Mouse (Mus musculus): ENCODE results near the gene 4933430I17Rik. TPM values are rescaled to one million over a fixed set of nuclear protein-coding genes. Genes with fewer than 3 reads are reported as not detected.

Gene 4933430I17Rik
- total and polyA plus RNA-seq, 3 experiments, result not detected

DNA sequence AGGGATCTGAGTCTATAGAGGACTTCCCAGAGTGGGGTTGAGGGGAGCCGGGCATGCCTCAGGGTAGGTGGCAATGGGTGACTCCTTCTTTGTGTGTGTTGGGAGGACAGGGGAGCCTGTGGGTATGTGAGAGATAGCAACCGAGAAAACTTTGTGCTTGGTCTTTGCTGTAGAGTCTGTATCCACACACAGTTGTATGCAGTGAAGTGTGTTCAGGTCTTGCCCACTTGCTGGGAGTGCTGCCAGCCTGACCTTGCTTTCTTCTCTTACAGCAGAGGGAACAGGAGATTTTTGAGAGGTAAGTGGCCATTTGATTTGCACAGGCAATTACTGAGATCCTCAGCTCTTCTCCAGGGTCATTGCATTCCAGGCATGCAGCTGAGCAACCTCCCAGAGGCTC lies 37.3 kb upstream of the 4933430I17Rik start:
- Histone ChIP-seq H3K27me3 (ENCODE audit: control insufficient read depth, insufficient read depth, low read length) (no peaks in the 10 kb centered on the region), H3K4me1 (ENCODE audit: control insufficient read depth, insufficient read depth, low read length) (no peaks in the 10 kb centered on the region), H3K9ac (ENCODE audit: low read depth, low read length) (no peak overlapping the region), H3K4me3 (no peak overlapping the region), H3K79me2 (replicated peaks; ENCODE audit: control insufficient read depth, insufficient read depth, low read length) (no peaks in the 10 kb centered on the region), H3K36me3 (ENCODE audit: control insufficient read depth, insufficient read depth, low read length) (no peaks in the 10 kb centered on the region), H3K27ac (no peak overlapping the region)
- no peak for DNase-seq
- no peak for TF ChIP-seq EP300 (IDR thresholded peaks at IDR 0.05; ENCODE audit: insufficient read depth, low read depth, low read length)
- TF ChIP-seq POLR2A (IDR thresholded peaks at IDR 0.05; ENCODE audit: insufficient read depth, low read depth, low read length), result no peak
- no peak for TF ChIP-seq CTCF (IDR thresholded peaks at IDR 0.05)
- WGBS, result 85% methylated on average over 2 of the region's 2 CpGs
- intact Hi-C loops (cut with DNase I), result no loop called here

- intact Hi-C loops (cut with DNase I), result no loop called here
- TF ChIP-seq EP300 (IDR thresholded peaks at IDR 0.05; ENCODE audit: insufficient read depth, low read depth, low read length), result no peak
- no peak for TF ChIP-seq POLR2A (IDR thresholded peaks at IDR 0.05; ENCODE audit: insufficient read depth, low read depth, low read length)
- TF ChIP-seq CTCF (IDR thresholded peaks at IDR 0.05), result no peak
- Histone ChIP-seq H3K4me1 (ENCODE audit: control insufficient read depth, insufficient read depth, low read length) (peaks cover 6% of the 10 kb centered on the region; the same call in 1 of the 2 replicates), H3K4me3 (no peak overlapping the region), H3K79me2 (replicated peaks; ENCODE audit: control insufficient read depth, insufficient read depth, low read length) (no peaks in the 10 kb centered on the region), H3K27ac (no peak overlapping the region), H3K36me3 (ENCODE audit: control insufficient read depth, insufficient read depth, low read length) (no peaks in the 10 kb centered on the region), H3K27me3 (ENCODE audit: control insufficient read depth, insufficient read depth, low read length) (no peaks in the 10 kb centered on the region), H3K9ac (ENCODE audit: low read depth, low read length) (no peak overlapping the region)
- 66% methylated on average over 2 of the region's 2 CpGs for WGBS
- DNase-seq, result no peak
Measured at GRCm38 (mm10) chr4:62492682-62493081, 32.5 kb upstream of the 4933430I17Rik start.

DNA sequence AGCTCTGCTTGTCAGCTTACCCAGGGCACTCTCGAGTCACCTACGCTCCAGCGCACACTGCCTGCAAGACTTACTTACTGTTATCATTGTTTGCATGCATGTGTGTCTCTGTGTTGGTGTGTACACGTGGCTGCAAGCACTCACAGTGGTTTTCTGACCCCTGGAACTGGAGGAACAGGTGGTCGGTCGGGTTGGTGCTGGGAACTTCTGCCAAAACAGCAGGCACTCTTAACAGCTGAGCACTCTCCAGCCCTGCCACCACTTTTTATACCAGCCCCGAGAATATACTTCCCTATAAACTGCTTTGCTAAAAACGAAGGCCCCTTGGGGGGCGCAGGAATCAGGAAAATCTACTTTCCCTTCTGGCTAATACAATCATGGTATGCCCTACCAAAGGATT lies 30.9 kb upstream of the 4933430I17Rik start:
- intact Hi-C loops (cut with DNase I), result no loop called here
- peak in 1 of 2 experiments; percentile 12 for DNase-seq
- no peak overlapping the region for H3K27ac ChIP-seq
- no peak overlapping the region for H3K4me3 ChIP-seq
- no peaks in the 10 kb centered on the region for H3K79me2 ChIP-seq (replicated peaks; ENCODE audit: control insufficient read depth, insufficient read depth, low read length)
- no peak overlapping the region for H3K9ac ChIP-seq (ENCODE audit: low read depth, low read length)
- no peaks in the 10 kb centered on the region for H3K27me3 ChIP-seq (ENCODE audit: control insufficient read depth, insufficient read depth, low read length)
- 55% methylated on average over 9 of the region's 9 CpGs for WGBS
- no peaks in the 10 kb centered on the region for H3K36me3 ChIP-seq (ENCODE audit: control insufficient read depth, insufficient read depth, low read length)
- peaks cover 6% of the 10 kb centered on the region; the same call in 1 of the 2 replicates for H3K4me1 ChIP-seq (ENCODE audit: control insufficient read depth, insufficient read depth, low read length)
- TF ChIP-seq POLR2A (IDR thresholded peaks at IDR 0.05; ENCODE audit: insufficient read depth, low read depth, low read length), result no peak
- TF ChIP-seq CTCF (IDR thresholded peaks at IDR 0.05), result no peak
- TF ChIP-seq EP300 (IDR thresholded peaks at IDR 0.05; ENCODE audit: insufficient read depth, low read depth, low read length), result no peak

DNA sequence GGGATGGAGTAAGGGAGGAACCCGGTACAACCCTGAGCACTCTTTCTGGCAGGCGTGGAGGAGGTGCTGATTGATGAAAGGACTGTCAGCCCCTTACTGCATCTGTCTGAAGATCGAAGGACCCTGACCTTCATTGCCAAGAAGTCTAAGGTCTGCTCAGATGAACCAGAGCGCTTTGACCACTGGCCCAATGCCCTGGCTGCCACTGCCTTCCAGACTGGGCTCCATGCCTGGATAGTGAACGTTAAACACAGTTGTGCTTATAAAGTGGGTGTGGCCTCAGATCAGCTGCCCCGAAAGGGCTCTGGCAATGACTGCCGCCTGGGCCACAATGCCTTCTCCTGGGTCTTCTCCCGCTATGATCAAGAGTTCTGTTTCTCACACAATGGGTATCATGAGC lies 29.2 kb upstream of the 4933430I17Rik start:
- 43% methylated on average over 8 of the region's 8 CpGs for WGBS
- Histone ChIP-seq H3K36me3 (ENCODE audit: control insufficient read depth, insufficient read depth, low read length) (no peaks in the 10 kb centered on the region), H3K79me2 (replicated peaks; ENCODE audit: control insufficient read depth, insufficient read depth, low read length) (no peaks in the 10 kb centered on the region), H3K9ac (ENCODE audit: low read depth, low read length) (no peak overlapping the region), H3K27ac (no peak overlapping the region), H3K27me3 (ENCODE audit: control insufficient read depth, insufficient read depth, low read length) (no peaks in the 10 kb centered on the region), H3K4me3 (no peak overlapping the region), H3K4me1 (ENCODE audit: control insufficient read depth, insufficient read depth, low read length) (peaks cover 6% of the 10 kb centered on the region; the same call in 1 of the 2 replicates)
- no peak for TF ChIP-seq EP300 (IDR thresholded peaks at IDR 0.05; ENCODE audit: insufficient read depth, low read depth, low read length)
- 0 out of 2 replicates have a peak, but pooled peaks have one; percentile 13 for TF ChIP-seq POLR2A (IDR thresholded peaks at IDR 0.05; ENCODE audit: insufficient read depth, low read depth, low read length)
- intact Hi-C loops (cut with DNase I), result no loop called here
- peak; percentile 55 to 68 for DNase-seq

DNA sequence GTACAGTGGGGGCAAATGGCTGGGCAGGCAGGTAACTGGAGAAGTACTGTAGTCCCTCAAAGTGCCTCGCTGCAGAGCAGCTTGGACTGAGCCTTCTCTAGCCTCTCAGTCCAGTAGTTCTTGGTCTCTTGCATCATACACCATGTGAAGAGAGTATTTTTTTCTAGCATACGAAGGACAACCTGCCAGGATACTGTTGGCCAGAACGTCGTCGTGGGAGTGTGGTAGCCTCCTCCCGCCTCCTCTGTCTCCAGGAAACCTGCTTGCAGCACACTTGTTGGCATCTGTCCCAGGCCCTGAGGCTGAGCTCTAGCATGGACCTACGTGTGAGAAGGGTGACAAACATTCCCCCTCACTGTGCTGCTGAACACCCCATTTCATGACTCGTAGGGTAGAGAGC lies 28.4 kb upstream of the 4933430I17Rik start:
- no peak overlapping the region for H3K4me3 ChIP-seq
- DNase-seq, result peak; percentile 45 to 63
- TF ChIP-seq POLR2A (IDR thresholded peaks at IDR 0.05; ENCODE audit: insufficient read depth, low read depth, low read length) (no peak), CTCF (IDR thresholded peaks at IDR 0.05) (no peak), EP300 (IDR thresholded peaks at IDR 0.05; ENCODE audit: insufficient read depth, low read depth, low read length) (no peak)
- no peaks in the 10 kb centered on the region for H3K27me3 ChIP-seq (ENCODE audit: control insufficient read depth, insufficient read depth, low read length)
- H3K27ac ChIP-seq, result no peak overlapping the region
- intact Hi-C loops (cut with DNase I), result no loop called here
- H3K4me1 ChIP-seq (ENCODE audit: control insufficient read depth, insufficient read depth, low read length), result peaks cover 6% of the 10 kb centered on the region; the same call in 1 of the 2 replicates
- H3K9ac ChIP-seq (ENCODE audit: low read depth, low read length), result no peak overlapping the region
- H3K36me3 ChIP-seq (ENCODE audit: control insufficient read depth, insufficient read depth, low read length), result no peaks in the 10 kb centered on the region
- WGBS, result 15% methylated on average over 8 of the region's 8 CpGs
- H3K79me2 ChIP-seq (replicated peaks; ENCODE audit: control insufficient read depth, insufficient read depth, low read length), result no peaks in the 10 kb centered on the region

- H3K79me2 ChIP-seq (replicated peaks; ENCODE audit: control insufficient read depth, insufficient read depth, low read length), result no peaks in the 10 kb centered on the region
- no peak overlapping the region for H3K27ac ChIP-seq
- no peak overlapping the region for H3K9ac ChIP-seq (ENCODE audit: low read depth, low read length)
- 86% methylated on average over 4 of the region's 4 CpGs for WGBS
- H3K4me3 ChIP-seq, result no peak overlapping the region
- TF ChIP-seq CTCF (IDR thresholded peaks at IDR 0.05) (no peak), POLR2A (IDR thresholded peaks at IDR 0.05; ENCODE audit: insufficient read depth, low read depth, low read length) (no peak), EP300 (IDR thresholded peaks at IDR 0.05; ENCODE audit: insufficient read depth, low read depth, low read length) (no peak)
- H3K36me3 ChIP-seq (ENCODE audit: control insufficient read depth, insufficient read depth, low read length), result no peaks in the 10 kb centered on the region
- no peak for DNase-seq
- intact Hi-C loops (cut with DNase I), result loop anchor here (5.0 kb wide), 1 partner anchor 93 kb away; the partner anchor contains the start of genes Cdc26 and Prpf4
- H3K27me3 ChIP-seq (ENCODE audit: control insufficient read depth, insufficient read depth, low read length), result no peaks in the 10 kb centered on the region
- peaks cover 8% of the 10 kb centered on the region; the same call in 1 of the 2 replicates for H3K4me1 ChIP-seq (ENCODE audit: control insufficient read depth, insufficient read depth, low read length)
Measured at GRCm38 (mm10) chr4:62500799-62501198, 24.4 kb upstream of the 4933430I17Rik start.

All from heart, adult 2 months (tissue).